Mouse (Mus musculus): ENCODE measurements around the gene Gm21541. TPM values are rescaled to one million over a fixed set of nuclear protein-coding genes. Genes with fewer than 3 reads are reported as not detected.
"Not testable (repeated sequence)": the region's sequence is repeated elsewhere in the genome, so short reads cannot be mapped to it uniquely, and the experiment has no call there.

Gm21541 gene
- 15.9 and 18.7 TPM in 2 replicates for polyA plus RNA-seq (2012; rRNA removed)

DNA sequence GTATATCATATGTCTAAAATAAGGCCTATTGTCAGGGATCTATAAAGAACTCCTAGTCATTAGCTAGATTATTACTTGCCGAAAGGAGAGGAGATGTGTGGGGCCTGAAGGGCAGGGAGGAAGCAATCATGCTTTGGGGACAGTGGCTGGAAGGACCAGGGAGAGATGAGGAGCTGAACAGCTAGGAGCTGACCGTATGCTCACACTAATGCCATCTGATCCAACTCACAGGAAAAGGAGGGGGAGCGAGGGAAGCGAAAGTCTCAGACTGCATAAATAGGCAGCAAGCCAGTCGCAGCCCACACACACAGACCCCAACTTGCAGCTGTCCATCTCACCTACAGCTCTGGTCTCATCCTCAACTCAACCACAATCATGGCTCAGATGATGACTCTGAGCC is at the start of gene Gm21541:
Gene Gm21541 (plus strand): TSS at position 301 of the 400 bp plus-strand sequence.
- not testable (repeated sequence) for DNase-seq (ENCODE audit: low read depth)

DNA sequence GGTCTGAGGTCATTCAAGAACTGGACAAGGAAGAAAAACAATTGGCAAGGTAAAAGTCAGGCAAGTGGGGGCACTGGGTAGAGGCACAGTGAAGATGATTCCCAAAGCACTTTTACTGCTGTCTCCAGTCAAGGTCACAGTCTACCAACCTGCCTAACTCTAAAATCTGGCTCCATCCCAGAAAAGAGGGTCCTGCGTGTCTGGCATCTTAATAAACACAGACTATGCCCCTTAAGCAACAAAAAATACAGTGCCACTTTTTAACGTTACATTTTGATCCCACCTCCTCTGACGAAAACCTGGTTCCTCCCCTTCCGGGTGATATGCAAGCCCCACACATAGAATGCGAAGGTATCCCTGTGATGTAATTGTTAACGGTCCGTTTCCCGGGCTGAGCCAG is 37.9 kb downstream of the Gm21541 start, which contains the start of gene Gm20878:
Gene Gm20878 (plus strand): TSS at position 301 of the 400 bp plus-strand sequence.
- not testable (repeated sequence) for DNase-seq (ENCODE audit: low read depth)

Other genes with a start within 250 kb of the Gm21541 start
- gene Cntfr, start 206.5 kb upstream of the Gm21541 start, polyA plus RNA-seq (2012; rRNA removed) = 10.7 and 12.1 TPM in 2 replicates
- 67.3 and 81.0 TPM in 2 replicates for gene Il11ra1, start 203.6 kb upstream of the Gm21541 start, polyA plus RNA-seq (2012; rRNA removed)
- gene Rpp25l, start 190.1 kb upstream of the Gm21541 start, polyA plus RNA-seq (2012; rRNA removed) = 32.6 and 36.2 TPM in 2 replicates
- gene Dctn3, start 180.4 kb upstream of the Gm21541 start, polyA plus RNA-seq (2012; rRNA removed) = 77.0 and 98.9 TPM in 2 replicates
- not detected in 2 replicates for gene Arid3c, start 172.5 kb upstream of the Gm21541 start, polyA plus RNA-seq (2012; rRNA removed)
- 55.6 and 64.3 TPM in 2 replicates for gene Galt, start 148.4 kb upstream of the Gm21541 start, polyA plus RNA-seq (2012; rRNA removed)
- gene Sigmar1, start 147.5 kb upstream of the Gm21541 start, polyA plus RNA-seq (2012; rRNA removed) = 147 and 200 TPM in 2 replicates
- 38.8 and 48.3 TPM in 2 replicates for gene Ccl27a, start 129.4 kb upstream of the Gm21541 start, polyA plus RNA-seq (2012; rRNA removed)
- gene Gm20878, start 38.0 kb downstream of the Gm21541 start, polyA plus RNA-seq (2012; rRNA removed) = 1.6 and 3.8 TPM in 2 replicates
- 0.10 and 0.20 TPM in 2 replicates for gene Fam205a4, start 62.4 kb downstream of the Gm21541 start, polyA plus RNA-seq (2012; rRNA removed)
- gene Gm21093, start 131.1 kb downstream of the Gm21541 start, polyA plus RNA-seq (2012; rRNA removed) = 0.07 and 0.13 TPM in 2 replicates
- gene Gm3893, start 187.6 kb downstream of the Gm21541 start, polyA plus RNA-seq (2012; rRNA removed) = not detected in 2 replicates
- not detected in 2 replicates for gene Gm13304, start 211.2 kb downstream of the Gm21541 start, polyA plus RNA-seq (2012; rRNA removed)
- gene Gm13306, start 249.8 kb downstream of the Gm21541 start, polyA plus RNA-seq (2012; rRNA removed) = not detected in 2 replicates

All from gonadal fat pad, adult 2 months (tissue).